Mouse (Mus musculus) CD4-positive naive resting alpha-beta T cell, adult 76 days (primary cell): ENCODE results near the gene Scube3. TPM values are rescaled to one million over a fixed set of nuclear protein-coding genes. Genes with fewer than 3 reads are reported as not detected.

Source experiments
- total RNA-seq: library from RNA; stranded (reverse); gene quantifications from one replicate; pipeline ENCODE4 v1.2.4, GENCODE M21; 2023

Gene Scube3
- total RNA-seq: not detected

GRCm38 (mm10) chr17:28141771-28142699 is at the start of gene Scube3:
TSS of gene Scube3 (plus strand) at chr17:28142141.

GRCm38 (mm10) chr17:28176775-28177539 is 35.0 kb downstream of the Scube3 start, which contains the start of gene Zfp523:
TSS of gene Zfp523 (plus strand) at chr17:28177129.

DNA sequence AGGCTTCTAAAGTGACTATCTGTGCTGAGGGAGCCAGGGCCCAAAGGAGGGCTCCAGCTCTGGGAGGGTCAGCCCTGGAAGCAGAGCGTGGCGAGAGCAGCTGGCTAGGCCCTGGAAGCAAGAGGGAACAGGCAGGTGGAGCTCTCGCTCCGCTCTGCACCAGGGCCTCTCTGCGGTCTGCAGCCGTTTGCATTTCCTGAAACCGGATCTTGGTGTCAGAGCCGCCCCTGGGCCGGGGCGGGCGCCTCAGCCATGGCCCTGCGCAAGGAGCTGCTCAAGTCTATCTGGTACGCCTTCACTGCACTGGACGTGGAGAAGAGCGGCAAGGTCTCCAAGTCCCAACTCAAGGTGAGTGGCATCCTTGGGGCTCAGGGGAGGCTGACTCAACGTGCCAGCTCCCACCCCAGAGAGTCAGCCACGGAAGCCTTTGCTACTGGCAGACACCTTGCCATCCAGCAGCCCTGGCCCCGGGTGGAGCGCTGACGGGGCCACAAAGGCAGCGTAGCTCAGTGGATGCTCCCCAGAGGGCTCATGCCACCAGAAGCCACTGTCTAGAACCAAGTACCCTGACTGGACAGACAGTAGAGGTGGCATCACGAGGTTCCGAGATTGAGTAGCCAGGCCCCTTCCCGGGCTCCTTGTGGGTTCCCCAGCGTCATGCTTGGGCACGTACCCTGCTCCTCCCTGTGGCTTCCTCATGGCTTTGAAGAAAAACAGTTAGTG is 65.8 kb downstream of the Scube3 start, which contains the start of gene Def6:
Gene Def6 (plus strand): TSS at position 188 of the 723 bp plus-strand sequence.

Other genes starting within 250 kb of the Scube3 start
- 50.7 TPM for gene Anks1, start 232.8 kb upstream of the Scube3 start, total RNA-seq
- 29.7 TPM for gene Taf11, start 232.3 kb upstream of the Scube3 start, total RNA-seq
- 2.3 TPM for gene Tcp11, start 61.5 kb upstream of the Scube3 start, total RNA-seq
- gene Zfp523, start 35.0 kb downstream of the Scube3 start, total RNA-seq: 12.6 TPM
- 150 TPM for gene Def6, start 65.6 kb downstream of the Scube3 start, total RNA-seq
- gene Ppard, start 90.6 kb downstream of the Scube3 start, total RNA-seq: 29.0 TPM
- 28.3 TPM for gene Fance, start 171.4 kb downstream of the Scube3 start, total RNA-seq
- gene Rpl10a, start 186.3 kb downstream of the Scube3 start, total RNA-seq: 1,978 TPM
- gene Tead3, start 208.7 kb downstream of the Scube3 start, total RNA-seq: 0.67 TPM
- not detected for gene Tulp1, start 223.1 kb downstream of the Scube3 start, total RNA-seq